Mouse (Mus musculus): ENCODE measurements around the gene Erp44. TPM values are rescaled to one million over a fixed set of nuclear protein-coding genes. Genes with fewer than 3 reads are reported as not detected.

Gene Erp44
- polyA plus RNA-seq (2017; shearing (Covaris generic)), result 92.2 TPM

GRCm38 (mm10) chr4:48279498-48280134, at the start of gene Erp44, which contains the start of gene Invs:
Erp44 (minus strand) TSS chr4:48279558.
Invs (plus strand) TSS chr4:48279760.

Other genes starting within 250 kb of the Erp44 start
- 93.6 TPM for gene Nr4a3, start 234.4 kb downstream of the Erp44 start, polyA plus RNA-seq (2017; shearing (Covaris generic))
- 20.2 TPM for gene Stx17, start 154.6 kb downstream of the Erp44 start, polyA plus RNA-seq (2017; shearing (Covaris generic))
- gene Invs, start 202 bp upstream of the Erp44 start, polyA plus RNA-seq (2017; shearing (Covaris generic)), result 8.7 TPM
- 77.7 TPM for gene Tex10, start 193.9 kb upstream of the Erp44 start, polyA plus RNA-seq (2017; shearing (Covaris generic))